ENCODE assay signal across 24 mouse cellular contexts in the genomic region with DNA sequence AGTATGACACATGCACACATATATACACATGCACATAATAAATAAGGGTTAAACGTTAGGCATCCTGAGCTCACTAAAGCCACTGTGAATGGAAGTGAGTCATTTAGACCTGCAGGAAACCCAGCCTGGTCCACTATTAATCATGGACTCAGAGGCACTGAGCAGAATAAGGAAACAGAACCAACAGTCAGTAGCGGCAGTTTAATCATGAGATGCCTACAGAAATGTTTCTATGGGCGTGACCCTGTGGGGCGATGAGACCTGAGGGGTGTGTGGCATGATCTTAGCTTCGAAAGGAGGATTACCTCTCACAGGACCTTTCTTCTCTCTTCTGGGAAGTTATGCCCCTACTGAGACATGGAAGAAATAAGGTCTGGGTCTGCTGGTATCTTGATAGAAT. TPM values are rescaled to one million over a fixed set of nuclear protein-coding genes. Genes with fewer than 3 reads are reported as not detected.
DNase-seq lines count a peak whose midpoint lies in the region; ATAC-seq lines count a peak whose summit lies in the region.
"Had no signal": no experiment of that assay in that cellular context is flagged by ENCODE, and none has a peak within 500 bp of the region (broad histone marks: within the 10 kb centered on the region; RNA-seq: fewer than 3 reads in every experiment).

No protein-coding gene starts in this region.

- ATAC-seq in megakaryocyte progenitor cell, adult 5-6 weeks (replicated peaks; ENCODE audit: poor library complexity), result peak; percentile 22; the same call in 1 of the 2 replicates
- ATAC-seq in midbrain, embryonic 11.5 days (ENCODE audit: low FRiP score), result no peak
- no peak for ATAC-seq in forebrain, embryonic 15.5 days (replicated peaks)
- ATAC-seq: forebrain, embryonic 14.5 days; forebrain, postnatal 0 days had no signal

- no peaks in the 10 kb centered on the region for H3K27me3 ChIP-seq in midbrain, embryonic 11.5 days (ENCODE audit: control insufficient read depth, insufficient read depth, low read length)
- no peaks in the 10 kb centered on the region for H3K27me3 ChIP-seq in forebrain, embryonic 15.5 days
- H3K27me3 ChIP-seq: embryonic facial prominence, embryonic 13.5 days; embryonic facial prominence, embryonic 15.5 days; forebrain, embryonic 12.5 days had no signal

- H3K4me1 ChIP-seq in midbrain, embryonic 11.5 days (ENCODE audit: control insufficient read depth, insufficient read depth, low read length), result no peaks in the 10 kb centered on the region
- no peaks in the 10 kb centered on the region for H3K4me1 ChIP-seq in forebrain, embryonic 15.5 days
- H3K4me1 ChIP-seq: embryonic facial prominence, embryonic 13.5 days; embryonic facial prominence, embryonic 15.5 days; forebrain, embryonic 10.5 days; forebrain, embryonic 12.5 days had no signal

- peak; percentile 43 for DNase-seq in adrenal gland, adult 2 months
- no peak for DNase-seq in adrenal gland, adult 8-10 months
- DNase-seq in thymus, postnatal 4 days, result peak; percentile 2
- DNase-seq in thymus, postnatal 25 days, result no peak
- peak; percentile 89 for DNase-seq in 416B (ENCODE audit: low read depth)
- DNase-seq in midbrain, embryonic 11.5 days (ENCODE audit: low spot score, missing footprints), result no peak
- DNase-seq: cerebellum, adult 11 months; cerebellum, adult 18-20 months; cerebellum, adult 8-10 months; cerebellum, adult 9-11 months; cerebellum, postnatal 14 days; cerebellum, postnatal 36 days; embryo, embryonic 11 days; forebrain, postnatal 0 days had no signal

- H3K36me3 ChIP-seq in midbrain, embryonic 11.5 days (ENCODE audit: control insufficient read depth, insufficient read depth, low read length), result no peaks in the 10 kb centered on the region
- H3K36me3 ChIP-seq in forebrain, embryonic 15.5 days, result no peaks in the 10 kb centered on the region
- H3K36me3 ChIP-seq: embryonic facial prominence, embryonic 13.5 days; embryonic facial prominence, embryonic 15.5 days; forebrain, embryonic 10.5 days; forebrain, embryonic 12.5 days had no signal

- H3K4me2 ChIP-seq in midbrain, embryonic 11.5 days, result no peak overlapping the region
- no peak overlapping the region for H3K4me2 ChIP-seq in forebrain, embryonic 15.5 days (replicated peaks)
- H3K4me2 ChIP-seq: embryonic facial prominence, embryonic 13.5 days; embryonic facial prominence, embryonic 15.5 days; forebrain, embryonic 12.5 days had no signal

- no peak overlapping the region for H3K9ac ChIP-seq in midbrain, embryonic 11.5 days (ENCODE audit: low read length)
- H3K9ac ChIP-seq in forebrain, embryonic 15.5 days (replicated peaks), result no peak overlapping the region
- H3K9ac ChIP-seq: embryonic facial prominence, embryonic 13.5 days; embryonic facial prominence, embryonic 15.5 days; forebrain, embryonic 12.5 days; forebrain, postnatal 0 days had no signal

- WGBS in midbrain, embryonic 11.5 days, result 93% methylated on average over 5 of the region's 5 CpGs
- WGBS in forebrain, embryonic 15.5 days, result 89% methylated on average over 5 of the region's 5 CpGs

- no peak overlapping the region for H3K27ac ChIP-seq in midbrain, embryonic 11.5 days (ENCODE audit: low read depth, low read length)
- no peak overlapping the region for H3K27ac ChIP-seq in forebrain, embryonic 15.5 days (replicated peaks)
- H3K27ac ChIP-seq: embryonic facial prominence, embryonic 13.5 days; embryonic facial prominence, embryonic 15.5 days; forebrain, embryonic 10.5 days; forebrain, embryonic 12.5 days had no signal

- no peak overlapping the region for H3K4me3 ChIP-seq in midbrain, embryonic 11.5 days (ENCODE audit: low read depth, low read length)
- H3K4me3 ChIP-seq in forebrain, embryonic 15.5 days, result no peak overlapping the region
- H3K4me3 ChIP-seq: embryonic facial prominence, embryonic 13.5 days; embryonic facial prominence, embryonic 15.5 days; erythroblast, embryonic 14.5 days; forebrain, embryonic 10.5 days; forebrain, embryonic 12.5 days had no signal

- H3K9me3 ChIP-seq in midbrain, embryonic 11.5 days (ENCODE audit: control insufficient read depth, low read length), result no peaks in the 10 kb centered on the region
- peaks cover 2% of the 10 kb centered on the region; the same call in 1 of the 2 replicates for H3K9me3 ChIP-seq in forebrain, embryonic 15.5 days
- H3K9me3 ChIP-seq: embryonic facial prominence, embryonic 15.5 days; forebrain, embryonic 12.5 days had no signal

RNA-seq across cellular contexts. Expression of a gene that starts 7.2 kb away (rescaled TPM):
- total RNA-seq in adrenal gland, adult 2 months (2021), result under 1 TPM; 0.28 to 0.40 TPM
- 0.25 and 0.28 TPM in 2 replicates for polyA plus RNA-seq in adrenal gland, adult 2 months (2012; rRNA removed)
- under 1 TPM; 0.22 to 0.87 (median 0.48) TPM for total RNA-seq in adrenal gland, adult 8-10 months (2022)
- total RNA-seq in megakaryocyte progenitor cell, adult 5-6 weeks (2015), result 1.4 TPM in 2 replicates
- 0.74 and 1.1 TPM in 2 replicates for total RNA-seq in megakaryocyte progenitor cell, adult 5-6 weeks (2017)
- 0.04 TPM in 1 of 2 replicates, not detected in the other for polyA plus RNA-seq in midbrain, embryonic 11.5 days (2014; fragmentation: Nextera tagmentation; extraction: Ambion mirVana)
- polyA plus RNA-seq in forebrain, embryonic 15.5 days (2015; fragmentation: Nextera tagmentation; extraction: Ambion mirVana), result 0.09 and 0.38 TPM in 2 replicates
- total RNA-seq: MEL had no signal
- polyA plus RNA-seq: C2C12; erythroblast, embryonic 14.5 days had no signal

Comparison
In these comparisons a context has a peak if more than half of its experiments do, and no peak if none do; other contexts are left out.
1. DNase-seq: peak in adrenal gland, adult 2 months (single experiment), thymus, postnatal 4 days (single experiment) and 416B (single experiment); none in adrenal gland, adult 8-10 months (single experiment), thymus, postnatal 25 days (single experiment) and midbrain, embryonic 11.5 days (single experiment).